Mouse (Mus musculus) monocyte, adult 2 months (primary cell): ENCODE results near the gene Rdh16f1.
"Not testable (repeated sequence)": the region's sequence is repeated elsewhere in the genome, so short reads cannot be mapped to it uniquely, and the experiment has no call there.

ENCODE experiments used
- DNase-seq, 2 experiments: peaks; one replicate each; pipeline ENCODE4 v3.0.0; 2022; ENCODE audit warnings: low spot score in 2 of 2, low read depth in 1 of 2

Rdh16f1 gene

DNA sequence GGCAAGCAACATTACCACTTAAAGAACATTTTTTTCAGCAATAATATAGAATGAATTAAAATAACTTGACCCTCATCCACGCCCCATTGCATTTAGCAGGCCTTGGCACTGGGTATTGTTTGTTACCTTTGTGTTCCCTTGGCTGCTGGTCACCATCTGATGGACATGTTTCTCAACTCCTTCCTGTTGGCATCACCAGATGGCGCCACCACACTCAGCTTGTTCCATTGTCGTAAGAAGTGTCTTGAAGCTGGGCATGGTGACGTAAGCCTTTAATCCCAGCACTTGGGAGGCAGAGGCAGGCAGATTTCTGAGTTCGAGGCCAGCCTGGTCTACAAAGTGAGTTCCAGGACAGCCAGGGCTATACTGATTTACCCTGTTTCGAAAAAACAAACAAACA, 65.8 kb downstream of the Rdh16f1 start:
- no peak for DNase-seq

DNA sequence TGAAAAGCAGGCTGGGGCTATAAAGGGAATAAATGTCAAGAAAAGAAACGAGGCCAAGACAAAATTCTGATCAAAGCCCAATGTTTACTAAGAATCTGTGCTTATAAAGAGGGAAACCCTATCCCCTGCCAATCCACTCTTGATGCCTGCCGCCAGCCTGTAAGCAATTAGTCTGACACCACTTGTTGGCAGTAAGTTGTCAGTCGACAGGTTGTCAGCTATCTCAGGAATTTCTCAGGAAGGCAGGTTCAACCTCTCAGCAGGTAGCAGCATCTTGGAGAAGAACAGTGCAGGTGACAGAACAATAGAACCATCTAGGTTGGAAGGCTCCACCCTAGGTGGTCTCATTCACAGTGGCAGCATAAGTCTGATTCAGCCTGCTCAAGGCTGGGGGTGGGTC, 69.5 kb downstream of the Rdh16f1 start:
- no peak for DNase-seq

DNA sequence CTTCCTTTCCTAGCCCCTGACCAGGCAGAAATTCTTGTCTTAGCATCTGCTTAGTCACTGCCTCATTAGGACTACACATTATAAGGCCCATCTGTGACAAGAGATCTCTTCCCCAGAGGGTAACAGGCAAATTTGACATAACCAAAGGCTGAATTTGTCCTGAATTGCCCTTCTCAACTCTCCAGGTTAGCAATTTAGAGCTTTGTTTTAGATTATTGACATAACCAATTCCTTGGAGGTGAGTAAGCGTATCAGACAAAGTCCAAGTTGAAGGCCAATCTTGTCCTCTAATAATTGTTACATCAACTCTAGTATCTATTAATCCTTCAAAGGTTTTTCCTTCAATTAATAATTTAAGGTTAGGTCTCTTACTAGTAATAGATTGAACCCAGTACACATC, 74.6 kb downstream of the Rdh16f1 start:
- not testable (repeated sequence) for DNase-seq

DNA sequence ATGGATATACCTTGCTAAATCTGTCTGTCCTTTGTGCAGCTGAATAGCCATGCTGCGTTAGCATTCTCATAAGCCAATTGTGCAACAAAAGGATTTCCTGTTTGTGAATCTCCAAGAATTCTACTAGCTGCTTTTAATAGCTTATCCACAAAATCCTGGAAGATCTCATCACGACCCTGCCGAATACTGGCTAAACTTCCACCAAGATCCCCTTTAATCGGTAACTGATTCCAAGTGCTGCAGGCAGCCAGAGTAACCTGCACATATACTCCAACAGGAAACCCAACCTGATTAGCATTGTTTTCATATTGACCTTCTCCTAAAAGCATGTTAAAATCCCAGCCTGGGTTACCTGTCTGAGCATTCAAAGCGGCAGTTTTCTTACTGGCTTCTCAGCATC, 75.7 kb downstream of the Rdh16f1 start:
- no peak for DNase-seq

DNA sequence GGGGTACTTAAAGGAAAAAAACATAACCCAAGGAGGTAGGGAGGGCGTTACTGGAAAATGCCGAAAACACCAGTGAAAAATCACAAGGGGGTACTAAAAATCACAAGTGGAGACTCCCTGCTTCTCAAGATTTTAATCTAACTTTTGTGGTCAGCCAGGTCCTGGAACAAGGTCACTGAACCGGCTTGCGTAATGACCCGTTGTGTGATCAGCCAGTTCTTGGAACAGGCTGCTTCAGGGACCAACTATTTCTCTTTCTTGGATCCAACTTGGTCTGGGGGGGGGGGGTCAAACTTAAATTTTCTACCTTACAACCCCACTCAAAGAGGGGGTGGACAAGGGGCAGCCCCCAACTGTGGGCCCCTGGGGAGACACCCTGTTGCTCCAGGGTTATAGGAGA, 78.2 kb downstream of the Rdh16f1 start:
- DNase-seq, result not testable (repeated sequence)

DNA sequence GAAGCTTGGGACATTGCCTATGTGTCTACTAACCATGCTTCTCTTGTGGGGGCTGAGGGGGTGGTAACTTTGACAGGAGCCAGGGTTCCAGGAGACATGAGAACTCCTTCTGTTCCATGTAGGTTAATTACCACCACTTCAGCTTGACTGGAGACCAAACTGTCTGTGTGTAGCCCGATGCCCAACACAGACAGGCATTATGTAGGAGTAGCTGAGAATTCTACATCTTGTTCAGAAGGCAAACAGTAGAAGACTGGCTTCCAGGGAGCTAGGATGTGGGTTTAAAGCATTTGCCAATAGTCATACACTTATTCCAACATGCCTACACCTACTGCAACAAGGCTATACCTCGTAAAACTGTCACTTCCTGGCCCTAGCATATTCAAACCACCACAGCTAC, 79.0 kb downstream of the Rdh16f1 start:
- DNase-seq, result no peak

DNA sequence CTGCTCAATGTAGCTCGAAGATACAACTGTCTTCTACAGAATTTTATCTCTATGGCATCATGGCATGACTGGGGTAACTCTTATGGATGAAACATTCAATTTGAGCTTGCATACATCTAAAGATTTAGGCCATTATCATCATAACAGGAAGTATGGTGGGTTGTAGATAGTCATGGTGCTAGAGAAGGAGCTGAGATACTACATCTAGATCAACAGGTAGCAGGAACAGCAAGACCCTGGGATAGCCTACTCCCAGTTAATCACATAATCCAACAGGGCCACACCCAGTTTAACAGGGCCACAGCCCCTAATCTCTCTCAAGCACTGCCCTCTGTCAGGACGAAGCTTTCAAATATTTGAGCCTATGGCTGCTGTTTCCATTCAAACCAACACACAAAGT, 81.2 kb downstream of the Rdh16f1 start:
- DNase-seq, result no peak
